26 mouse cellular contexts compared by ENCODE assay signal in the genomic region with DNA sequence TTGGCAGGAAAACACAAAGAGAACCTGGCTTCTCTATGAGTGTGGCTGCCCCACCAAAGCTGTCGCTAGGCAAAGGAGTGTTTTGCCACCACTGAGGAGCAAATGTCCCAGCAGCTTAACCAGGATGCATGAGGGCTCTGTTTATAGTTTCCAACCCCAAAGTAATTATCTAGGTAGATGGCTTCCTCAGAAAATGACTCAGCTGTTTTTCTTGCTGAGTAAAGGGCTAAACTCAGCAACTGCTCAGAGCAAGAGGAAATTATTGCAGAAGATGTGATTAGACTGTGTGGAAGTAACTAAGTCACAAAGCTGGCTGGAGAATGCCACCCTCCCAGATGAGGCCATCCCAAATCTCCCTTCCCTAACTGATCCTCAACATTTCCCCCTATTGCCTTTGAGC.
DNase-seq lines count a peak whose midpoint lies in the region; ATAC-seq and TF ChIP-seq lines count a peak whose summit lies in the region.
"Had no signal": no experiment of that assay in that cellular context is flagged by ENCODE, and none has a peak within 500 bp of the region (broad histone marks: within the 10 kb centered on the region; RNA-seq: fewer than 3 reads in every experiment).

No protein-coding gene starts in this region.

- no peak overlapping the region for H3K4me2 ChIP-seq in liver, embryonic 14.5 days (ENCODE audit: low read depth)
- no peak overlapping the region for H3K4me2 ChIP-seq in hindbrain, embryonic 13.5 days
- H3K4me2 ChIP-seq: forebrain, embryonic 12.5 days; heart, embryonic 12.5 days; hindbrain, embryonic 12.5 days; liver, embryonic 15.5 days; midbrain, embryonic 12.5 days had no signal

- TF ChIP-seq EP300 in liver, embryonic 14.5 days (IDR thresholded peaks at IDR 0.05; ENCODE audit: low read depth) = no peak

- H3K9ac ChIP-seq in liver, embryonic 14.5 days (replicated peaks) = no peak overlapping the region
- H3K9ac ChIP-seq in hindbrain, embryonic 13.5 days = no peak overlapping the region
- H3K9ac ChIP-seq: forebrain, embryonic 12.5 days; heart, embryonic 12.5 days; hindbrain, embryonic 12.5 days; liver, embryonic 15.5 days; midbrain, embryonic 12.5 days had no signal

- H3K27me3 ChIP-seq in liver, embryonic 14.5 days (ENCODE audit: control insufficient read depth, insufficient read depth, low read length) = no peaks in the 10 kb centered on the region
- H3K27me3 ChIP-seq in hindbrain, embryonic 13.5 days = no peaks in the 10 kb centered on the region
- H3K27me3 ChIP-seq: heart, embryonic 12.5 days; hindbrain, embryonic 12.5 days; liver, embryonic 15.5 days; midbrain, embryonic 12.5 days had no signal

- H3K9me3 ChIP-seq in liver, embryonic 14.5 days (ENCODE audit: control insufficient read depth, low read length) = no peaks in the 10 kb centered on the region
- no peaks in the 10 kb centered on the region for H3K9me3 ChIP-seq in hindbrain, embryonic 13.5 days
- H3K9me3 ChIP-seq: forebrain, embryonic 12.5 days; heart, embryonic 12.5 days; hindbrain, embryonic 12.5 days; liver, embryonic 15.5 days; midbrain, embryonic 12.5 days had no signal

- 24% methylated on average over 1 of the region's 1 CpGs for WGBS in liver, embryonic 14.5 days (ENCODE audit: insufficient replicate concordance)
- 67% methylated on average over 1 of the region's 1 CpGs for WGBS in hindbrain, embryonic 13.5 days

- H3K27ac ChIP-seq in liver, embryonic 14.5 days = no peak overlapping the region
- H3K27ac ChIP-seq in hindbrain, embryonic 13.5 days = no peak overlapping the region
- H3K27ac ChIP-seq: forebrain, embryonic 12.5 days; hindbrain, embryonic 12.5 days; liver, embryonic 15.5 days; macrophage; midbrain, embryonic 12.5 days; stomach, postnatal 0 days had no signal

- peaks cover 0 to 6% of the 10 kb centered on the region in 2 experiments; a peak in 3 of 4 replicates for H3K4me1 ChIP-seq in liver, embryonic 14.5 days (replicated peaks; ENCODE audit: control insufficient read depth in 2 of 2, insufficient read depth in 2 of 2, low read length in 1 of 2)
- H3K4me1 ChIP-seq in hindbrain, embryonic 13.5 days (replicated peaks) = no peaks in the 10 kb centered on the region
- H3K4me1 ChIP-seq: forebrain, embryonic 12.5 days; hindbrain, embryonic 12.5 days; midbrain, embryonic 12.5 days had no signal

- no peak for TF ChIP-seq CTCF in liver, embryonic 14.5 days (IDR thresholded peaks at IDR 0.05; ENCODE audit: low read depth)

- no peak overlapping the region for H3K4me3 ChIP-seq in liver, embryonic 14.5 days (ENCODE audit: insufficient read depth in 1 of 2, low read depth in 2 of 2, low read length in 2 of 2)
- no peak overlapping the region for H3K4me3 ChIP-seq in hindbrain, embryonic 13.5 days
- H3K4me3 ChIP-seq: erythroblast, embryonic 14.5 days; forebrain, embryonic 12.5 days; heart, embryonic 12.5 days; hindbrain, embryonic 12.5 days; liver, embryonic 15.5 days; midbrain, embryonic 12.5 days had no signal

- ATAC-seq in liver, embryonic 14.5 days (ENCODE audit: insufficient read depth) = peak; percentile 41; the same call in 1 of the 2 replicates
- ATAC-seq in hematopoietic stem cell, adult 5-6 weeks (replicated peaks in 1 of 2; ENCODE audit: insufficient read depth in 1 of 2, low FRiP score in 2 of 2, low TSS enrichment in 1 of 2, low read depth in 1 of 2, poor library complexity in 2 of 2, severe bottlenecking in 2 of 2) = peak; percentile 58 to 67
- ATAC-seq in inflammation-experienced regulatory T-cells, adult 6 months = no peak
- ATAC-seq in hindbrain, embryonic 13.5 days (ENCODE audit: low FRiP score) = no peak
- ATAC-seq: lung, postnatal 0 days had no signal

- no peaks in the 10 kb centered on the region for H3K36me3 ChIP-seq in liver, embryonic 14.5 days (replicated peaks; ENCODE audit: control insufficient read depth, insufficient read depth, low read depth)
- H3K36me3 ChIP-seq in hindbrain, embryonic 13.5 days = no peaks in the 10 kb centered on the region
- H3K36me3 ChIP-seq: forebrain, embryonic 12.5 days; heart, embryonic 12.5 days; hindbrain, embryonic 12.5 days; liver, embryonic 15.5 days; midbrain, embryonic 12.5 days had no signal

- DNase-seq in liver, embryonic 14.5 days (ENCODE audit: low read depth in 3 of 3, low spot score in 3 of 3) = no peak
- DNase-seq in liver = no peak
- peak; percentile 17 for DNase-seq in MN1 (ENCODE audit: low spot score)
- DNase-seq in frontal cortex, postnatal 25 days (ENCODE audit: low spot score in 2 of 2) = no peak
- DNase-seq: adrenal gland, postnatal 10 days; cerebellum, adult 9-10 months; gastrocnemius, postnatal 10 days; heart, adult 18-20 months; heart, postnatal 10 days; kidney, adult 9 months; kidney, postnatal 14 days; left cerebral cortex, postnatal 4 days; right cerebral cortex, postnatal 14 days; thymus, adult 2 months had no signal

Comparison
In these comparisons a context has a peak if more than half of its experiments do, and no peak if none do; other contexts are left out.
1. ATAC-seq: peak in liver, embryonic 14.5 days (single experiment) and hematopoietic stem cell, adult 5-6 weeks (2 of 2); none in inflammation-experienced regulatory T-cells, adult 6 months (single experiment) and hindbrain, embryonic 13.5 days (single experiment).